Mouse (Mus musculus): ENCODE measurements around the gene Ggcx.
A peak's percentile ranks its signal among the peaks of the same experiment; 100 is the strongest.
"Not testable (repeated sequence)": the region's sequence is repeated elsewhere in the genome, so short reads cannot be mapped to it uniquely, and the experiment has no call there.

Ggcx gene

GRCm38 (mm10) chr6:72429061-72429842 is 15.1 kb downstream of the Ggcx start:
- DNase-seq (ENCODE audit: low read depth, low spot score): no peak

GRCm38 (mm10) chr6:72430989-72431921 is 17.1 kb downstream of the Ggcx start:
- peak; percentile 66 for DNase-seq (ENCODE audit: low read depth, low spot score)

- no peak for DNase-seq (ENCODE audit: low read depth, low spot score)
These were observed 18.0 kb downstream of the Ggcx start for GRCm38 (mm10) chr6:72432153-72432552.

GRCm38 (mm10) chr6:72438226-72438625 is 24.1 kb downstream of the Ggcx start:
- DNase-seq (ENCODE audit: low read depth, low spot score): no peak

DNA sequence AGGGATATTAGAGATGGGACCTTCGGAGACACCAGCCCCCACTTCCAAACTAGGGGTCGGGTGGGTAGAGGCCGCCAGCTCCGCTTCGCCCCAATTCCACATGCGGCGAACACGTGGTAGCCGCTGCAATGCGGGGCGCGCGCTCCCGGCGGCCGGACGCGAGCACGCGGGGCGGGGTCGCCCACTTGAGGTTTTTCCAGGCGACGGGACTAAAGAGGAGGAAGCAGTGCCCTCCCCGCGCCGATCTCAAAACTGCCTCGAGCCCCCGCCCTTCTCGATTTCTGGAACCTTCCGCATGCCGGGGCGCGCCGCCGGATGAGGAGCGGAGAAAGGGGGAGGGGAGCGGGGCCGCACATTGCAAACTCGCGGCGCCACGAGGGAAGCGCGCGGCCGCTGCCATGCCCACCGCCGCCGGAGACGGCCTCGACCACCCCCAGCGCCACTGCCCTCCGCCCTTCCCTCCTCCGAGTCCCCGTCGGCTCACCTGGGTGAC is 24.8 kb downstream of the Ggcx start:
- peak; percentile 63 for DNase-seq (ENCODE audit: low read depth, low spot score)

DNA sequence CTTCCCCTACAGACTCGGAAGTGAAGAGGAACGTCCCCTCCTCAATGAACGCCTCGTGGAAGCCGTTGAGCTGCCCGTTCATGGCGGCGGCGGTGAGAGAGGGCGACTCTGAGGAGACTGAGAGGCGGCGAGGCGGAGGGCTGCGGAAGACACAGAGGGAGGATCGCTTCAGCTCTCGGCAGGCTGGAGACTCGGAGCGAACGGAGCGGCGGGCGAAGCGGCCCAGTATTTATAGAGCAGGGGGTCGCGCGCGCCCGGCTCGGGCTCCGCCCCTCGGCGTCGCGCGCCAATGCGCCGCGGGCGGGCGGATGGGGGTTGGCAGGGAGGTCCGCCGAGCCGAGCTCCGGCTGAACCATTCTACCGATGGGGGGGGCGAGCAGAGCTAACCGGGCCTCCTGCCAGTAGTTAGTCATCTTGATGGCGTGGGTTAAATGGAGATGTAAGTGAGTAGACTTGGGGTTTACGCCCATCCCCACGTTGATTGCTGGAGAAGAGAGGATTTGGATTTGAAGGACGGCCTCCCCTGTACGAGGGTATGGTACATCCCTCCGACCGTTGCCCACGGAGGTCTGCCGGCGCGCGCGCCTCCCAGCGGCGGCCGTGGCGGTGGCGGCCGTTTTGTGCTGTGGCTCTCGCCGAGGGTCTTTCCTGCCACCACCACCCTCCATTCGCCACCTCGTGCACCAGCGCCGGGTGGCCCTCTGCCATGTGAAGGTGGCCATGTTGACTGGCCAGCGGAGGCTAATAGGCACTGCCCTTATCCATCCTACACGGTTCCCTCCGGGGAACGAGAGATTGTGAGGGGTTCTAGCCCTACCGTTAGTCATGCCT is 25.5 kb downstream of the Ggcx start, which contains the start of gene Mat2a:
Mat2a (minus strand) TSS at position 204 of the 831 bp plus-strand sequence.
- DNase-seq (ENCODE audit: low read depth, low spot score): peak; percentile 91

DNA sequence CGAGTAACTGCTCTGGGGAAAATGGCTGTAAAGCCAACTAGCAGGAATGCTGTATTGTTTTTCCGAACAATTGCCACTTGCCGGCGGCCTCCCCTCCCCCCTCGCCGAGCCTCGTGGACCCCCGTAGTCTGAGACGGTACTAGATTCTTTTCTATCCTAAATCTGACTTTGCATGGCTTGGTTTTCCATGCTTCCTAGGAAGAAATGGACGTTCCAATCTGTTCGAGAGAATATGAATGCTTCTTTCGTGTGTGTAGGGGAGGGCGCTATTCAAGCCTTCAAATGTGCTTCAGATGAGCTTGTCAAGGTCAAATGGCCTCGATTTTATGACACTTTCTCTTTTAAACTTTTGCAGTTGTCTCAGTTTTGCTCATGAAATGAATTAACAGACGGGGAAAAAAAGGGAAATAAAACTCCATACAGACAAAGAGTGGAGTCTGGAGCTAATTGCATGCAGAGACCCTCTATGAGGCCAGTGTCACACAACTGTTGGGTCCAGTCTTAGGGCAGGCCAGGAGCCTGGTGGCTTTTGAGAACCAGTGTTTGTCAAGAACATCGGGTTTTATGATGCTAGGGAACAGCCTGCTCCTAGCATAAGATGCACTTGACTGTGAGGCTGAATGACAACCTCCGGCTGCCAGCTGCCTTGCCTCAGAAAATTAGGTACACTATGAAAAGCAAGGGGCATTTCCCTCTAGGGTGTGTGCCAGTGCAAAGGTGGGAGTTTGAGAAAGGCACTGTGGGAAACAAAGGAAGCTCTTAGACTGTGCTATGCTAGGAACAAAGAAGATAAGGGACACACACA is 26.3 kb downstream of the Ggcx start:
- DNase-seq (ENCODE audit: low read depth, low spot score): no peak

DNA sequence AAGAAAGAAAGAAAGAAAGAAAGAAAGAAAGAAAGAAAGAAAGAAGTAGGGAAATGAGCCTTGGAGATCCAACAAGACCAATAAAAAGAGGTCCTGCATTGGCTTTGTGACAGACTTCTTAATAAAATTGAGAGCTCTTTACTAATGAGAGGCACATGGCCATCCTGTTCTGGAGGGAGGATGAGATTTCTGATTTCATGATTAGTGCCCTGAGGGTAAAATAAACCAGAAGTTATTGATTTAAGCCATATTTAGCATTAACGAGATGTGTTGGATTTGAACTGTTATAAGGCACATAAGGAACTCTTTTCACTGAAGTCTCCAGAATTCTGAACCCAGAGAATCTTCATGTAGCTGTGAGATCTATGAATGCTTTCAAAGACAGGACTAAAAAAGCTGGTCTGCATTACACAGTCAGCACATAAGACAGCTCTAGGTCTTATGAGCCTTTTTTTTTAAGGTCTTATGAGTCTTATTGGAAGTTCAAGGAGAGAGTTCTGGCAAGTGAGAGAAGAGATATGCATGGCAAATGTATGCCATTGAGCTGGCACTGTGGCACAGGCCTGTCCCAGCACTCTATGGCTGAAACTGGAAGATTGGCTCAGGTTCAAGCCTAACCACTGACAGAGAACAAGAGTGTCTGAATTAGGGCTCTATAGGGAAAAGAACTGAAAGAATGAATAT is 29.0 kb downstream of the Ggcx start:
- no peak for DNase-seq (ENCODE audit: low read depth, low spot score)

GRCm38 (mm10) chr6:72445011-72445410 is 30.9 kb downstream of the Ggcx start:
- DNase-seq (ENCODE audit: low read depth, low spot score): no peak

DNA sequence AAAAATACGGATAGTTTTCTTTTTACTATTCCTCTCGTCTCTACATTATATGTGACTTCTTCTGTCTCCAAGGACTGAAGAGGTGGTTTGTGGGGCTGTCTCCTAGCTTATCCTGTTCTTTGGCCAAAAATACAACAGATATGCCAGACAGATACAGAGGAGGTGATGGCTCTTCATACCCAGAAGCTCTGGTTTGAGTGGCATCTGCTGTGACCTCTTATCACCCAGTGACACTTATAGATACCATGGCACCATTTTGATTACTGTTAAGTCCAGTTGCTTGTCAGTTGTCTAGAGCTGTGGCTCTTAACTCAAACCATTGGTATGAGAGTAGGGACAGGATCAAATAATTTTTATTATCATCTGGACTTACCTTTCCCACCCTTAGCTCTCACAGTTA is 33.4 kb downstream of the Ggcx start:
- DNase-seq (ENCODE audit: low read depth, low spot score): no peak

- DNase-seq (ENCODE audit: low read depth, low spot score): not testable (repeated sequence)
These were observed 37.7 kb downstream of the Ggcx start for GRCm38 (mm10) chr6:72451778-72452177.

GRCm38 (mm10) chr6:72452329-72452728 is 38.2 kb downstream of the Ggcx start:
- no peak for DNase-seq (ENCODE audit: low read depth, low spot score)

GRCm38 (mm10) chr6:72453578-72453977 is 39.5 kb downstream of the Ggcx start:
- DNase-seq (ENCODE audit: low read depth, low spot score): no peak

GRCm38 (mm10) chr6:72454072-72454746 is 40.1 kb downstream of the Ggcx start:
- DNase-seq (ENCODE audit: low read depth, low spot score): no peak

DNA sequence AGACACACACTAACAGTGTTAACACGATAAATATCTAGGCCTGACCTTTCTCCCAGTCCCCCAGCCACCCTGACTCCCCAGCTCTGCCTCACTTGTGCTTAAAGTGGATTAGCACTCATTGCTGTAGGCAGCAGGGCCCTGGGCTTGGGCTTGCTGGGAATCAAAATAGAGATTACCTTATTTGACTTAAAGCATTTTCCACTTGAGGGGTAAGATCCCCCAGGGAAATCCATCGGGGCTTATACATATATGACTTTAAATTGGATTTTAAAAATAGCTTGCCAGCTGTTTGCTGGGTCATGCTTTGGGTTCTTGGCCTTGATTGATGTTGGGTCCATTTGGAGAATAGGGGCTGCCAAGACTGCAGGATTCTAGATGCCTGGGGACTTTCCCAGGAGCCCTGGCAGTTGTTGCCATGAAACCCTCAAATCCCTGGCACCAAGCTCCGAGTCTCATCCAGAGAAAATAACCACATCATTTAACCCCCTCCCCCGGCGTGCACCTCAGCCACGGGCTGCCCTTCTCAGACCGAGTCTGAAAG is 40.8 kb downstream of the Ggcx start:
- no peak for DNase-seq (ENCODE audit: low read depth, low spot score)

GRCm38 (mm10) chr6:72456567-72456966 is 42.5 kb downstream of the Ggcx start:
- DNase-seq (ENCODE audit: low read depth, low spot score): no peak

GRCm38 (mm10) chr6:72458418-72458817 is 44.3 kb downstream of the Ggcx start:
- DNase-seq (ENCODE audit: low read depth, low spot score): no peak

GRCm38 (mm10) chr6:72458921-72459320 is 44.8 kb downstream of the Ggcx start:
- no peak for DNase-seq (ENCODE audit: low read depth, low spot score)

Data from retina, adult 2 months (tissue).